In genomic region chr5:139510682-139511366, GRCm38 (mm10) we compare ENCODE assay signal across 12 mouse cellular contexts. TPM values are rescaled to one million over a fixed set of nuclear protein-coding genes. Genes with fewer than 3 reads are reported as not detected.
DNase-seq lines count a peak whose midpoint lies in the region; ATAC-seq and TF ChIP-seq lines count a peak whose summit lies in the region.
"Had no signal": no experiment of that assay in that cellular context is flagged by ENCODE, and none has a peak within 500 bp of the region (broad histone marks: within the 10 kb centered on the region; RNA-seq: fewer than 3 reads in every experiment).

No protein-coding gene starts in this region.

- DNase-seq in heart, postnatal 10 days = peak; percentile 30 to 43
- no peak for DNase-seq in heart, postnatal 36 days
- no peak for DNase-seq in MEL (ENCODE audit: low read depth, low spot score)
- no peak for DNase-seq in ovary, postnatal 10 days (ENCODE audit: low spot score)
- DNase-seq in gastrocnemius, postnatal 10 days = no peak
- DNase-seq in cerebellum, postnatal 36 days = no peak

- ATAC-seq in intestine, postnatal 0 days = no peak
- peak; percentile 61 for ATAC-seq in megakaryocyte-erythroid progenitor cell, adult 5-6 weeks (replicated peaks; ENCODE audit: low FRiP score, low TSS enrichment, poor library complexity, severe bottlenecking)

- H3K9me3 ChIP-seq in MEL (replicated peaks; ENCODE audit: insufficient read depth, low read length) = no peaks in the 10 kb centered on the region
- H3K9me3 ChIP-seq in intestine, postnatal 0 days (ENCODE audit: control insufficient read depth) = 0 out of 2 replicates have a peak, but pooled peaks cover 2% of the 10 kb centered on the region
- H3K9me3 ChIP-seq: stomach, embryonic 15.5 days had no signal

- H3K9ac ChIP-seq in MEL (ENCODE audit: control insufficient read depth, low read depth, low read length, poor library complexity, severe bottlenecking) = no peak overlapping the region
- H3K9ac ChIP-seq in intestine, postnatal 0 days (ENCODE audit: low read depth, low read length) = no peak overlapping the region
- H3K9ac ChIP-seq: stomach, embryonic 15.5 days had no signal

- intact Hi-C loops in heart, postnatal 10 days (cut with DNase I) = loop anchor here (1.0 kb wide), 1 partner anchor 157 kb away; no protein-coding TSS in a partner anchor
- intact Hi-C loops in heart, postnatal 36 days (cut with DNase I) = loop anchor here (2.0 kb wide), 1 partner anchor 158 kb away; no protein-coding TSS in a partner anchor

- WGBS in intestine, postnatal 0 days = 15% methylated on average over 17 of the region's 17 CpGs

- H3K79me2 ChIP-seq in MEL (ENCODE audit: control insufficient read depth, insufficient read depth, low read length, poor library complexity) = no peaks in the 10 kb centered on the region

- peak; percentile 5; the same call in 1 of the 2 replicates for TF ChIP-seq RAD21 in MEL (IDR thresholded peaks at IDR 0.05; ENCODE audit: low read depth, low read length)

- H3K27ac ChIP-seq in MEL (ENCODE audit: control insufficient read depth, low read depth, low read length) = no peak overlapping the region
- H3K27ac ChIP-seq in intestine, postnatal 0 days (ENCODE audit: low read depth, low read length) = no peak overlapping the region
- H3K27ac ChIP-seq: stomach, embryonic 15.5 days had no signal

- peaks cover 0 to 7% of the 10 kb centered on the region in 2 experiments; a peak in 1 of 4 replicates for H3K4me1 ChIP-seq in MEL (ENCODE audit: control insufficient read depth in 1 of 2, insufficient read depth in 2 of 2, low read length in 2 of 2)
- H3K4me1 ChIP-seq in intestine, postnatal 0 days (replicated peaks; ENCODE audit: control insufficient read depth, insufficient read depth, low read length) = no peaks in the 10 kb centered on the region
- H3K4me1 ChIP-seq: stomach, embryonic 15.5 days had no signal

- no peak; a peak in 1 of 6 replicates for TF ChIP-seq CTCF in MEL (IDR thresholded peaks at IDR 0.05 in 2 of 3, conservative IDR thresholded peaks at IDR 0.05 in 1 of 3; ENCODE audit: control insufficient read depth in 1 of 3, insufficient read depth in 1 of 3, low read depth in 2 of 3, low read length in 3 of 3, poor library complexity in 1 of 3, severe bottlenecking in 1 of 3)
- peak; percentile 42 for TF ChIP-seq CTCF in intestine, postnatal 0 days (IDR thresholded peaks at IDR 0.05; ENCODE audit: low read depth)

- no peak overlapping the region for H3K4me2 ChIP-seq in intestine, postnatal 0 days (replicated peaks; ENCODE audit: low read depth)
- H3K4me2 ChIP-seq: stomach, embryonic 15.5 days had no signal

- TF ChIP-seq POLR2A in MEL (IDR thresholded peaks at IDR 0.05; ENCODE audit: control insufficient read depth in 1 of 2, insufficient read depth in 1 of 2, low read depth in 1 of 2, low read length in 2 of 2, poor library complexity in 1 of 2) = no peak

- TF ChIP-seq EP300 in MEL (IDR thresholded peaks at IDR 0.05; ENCODE audit: low read depth in 1 of 2, low read length in 2 of 2) = no peak

- no peaks in the 10 kb centered on the region; a peak in 2 of 4 replicates for H3K27me3 ChIP-seq in MEL (ENCODE audit: control insufficient read depth in 1 of 2, insufficient read depth in 2 of 2, low read length in 2 of 2)
- peaks cover 14% of the 10 kb centered on the region; the same call in 1 of the 2 replicates for H3K27me3 ChIP-seq in intestine, postnatal 0 days (replicated peaks; ENCODE audit: control insufficient read depth, insufficient read depth, low read length)

- no peak overlapping the region for H3K4me3 ChIP-seq in MEL (ENCODE audit: control insufficient read depth in 1 of 2, insufficient read depth in 1 of 2, low read depth in 2 of 2, low read length in 2 of 2)
- H3K4me3 ChIP-seq in intestine, postnatal 0 days (ENCODE audit: low read depth, low read length) = no peak overlapping the region
- H3K4me3 ChIP-seq: megakaryocyte, embryonic 14.5 days; stomach, embryonic 15.5 days had no signal

- no peaks in the 10 kb centered on the region; a peak in 1 of 4 replicates for H3K36me3 ChIP-seq in MEL (ENCODE audit: control insufficient read depth in 1 of 2, insufficient read depth in 2 of 2, low read length in 2 of 2)
- no peaks in the 10 kb centered on the region for H3K36me3 ChIP-seq in intestine, postnatal 0 days (ENCODE audit: control insufficient read depth, insufficient read depth)
- H3K36me3 ChIP-seq: stomach, embryonic 15.5 days had no signal

TF ChIP-seq in MEL, 35 proteins besides CTCF, POLR2A, EP300 and RAD21:
- TF ChIP-seq ELF1 (IDR thresholded peaks at IDR 0.05; ENCODE audit: low read depth, low read length) (no peak), MYC (IDR thresholded peaks at IDR 0.05; ENCODE audit: low read depth, low read length) (no peak), ZC3H11A (IDR thresholded peaks at IDR 0.05; ENCODE audit: low read depth, low read length) (no peak), POLR2AphosphoS5 (IDR thresholded peaks at IDR 0.05; ENCODE audit: borderline replicate concordance, low read depth, low read length) (no peak), ZNF384 (IDR thresholded peaks at IDR 0.05; ENCODE audit: low read depth, low read length) (no peak), BHLHE40 (IDR thresholded peaks at IDR 0.05; ENCODE audit: borderline replicate concordance, low read depth, low read length) (no peak), MAZ (IDR thresholded peaks at IDR 0.05; ENCODE audit: low read depth, low read length) (no peak), MAFK (IDR thresholded peaks at IDR 0.05; ENCODE audit: borderline replicate concordance, low read depth, low read length) (no peak), ETS1 (IDR thresholded peaks at IDR 0.05; ENCODE audit: low read depth, low read length) (no peak), NELFE (IDR thresholded peaks at IDR 0.05; ENCODE audit: low read depth, low read length) (no peak), USF1 (IDR thresholded peaks at IDR 0.05; ENCODE audit: low read depth, low read length) (no peak), UBTF (IDR thresholded peaks at IDR 0.05; ENCODE audit: borderline replicate concordance, insufficient read depth, low read depth, low read length) (no peak)

RNA-seq across cellular contexts. Expression of gene Zfand2a, which starts 26.5 kb away (rescaled TPM):
- 10 to 100 TPM; 20.6 to 21.5 TPM for total RNA-seq in heart, postnatal 10 days (2021)
- total RNA-seq in heart, postnatal 36 days (2021) = 10 to 100 TPM; 14.0 to 17.9 TPM
- total RNA-seq in MEL (2012; rRNA removed) = 12.4 and 13.8 TPM in 2 replicates
- 10 to 100 TPM in 1 of 2 experiments, not detected in 1; 15.3 TPM for polyA plus RNA-seq in MEL (2012; ENCODE audit: insufficient read depth in 1 of 2, insufficient read length in 2 of 2, low read depth in 1 of 2, low replicate concordance in 2 of 2, missing spikeins in 1 of 2)
- polyA plus RNA-seq in intestine, postnatal 0 days (2015; fragmentation: Nextera tagmentation; extraction: Ambion mirVana) = 6.1 and 6.7 TPM in 2 replicates
- 10.9 and 19.5 TPM in 2 replicates for total RNA-seq in megakaryocyte-erythroid progenitor cell, adult 5-6 weeks (2014; fragmentation: Nextera tagmentation)
- 13.6 and 14.7 TPM in 2 replicates for total RNA-seq in megakaryocyte-erythroid progenitor cell, adult 5-6 weeks (2017)
- total RNA-seq in gastrocnemius, postnatal 10 days (2021) = 10 to 100 TPM; 10.0 to 11.7 TPM

RNA-seq across cellular contexts. Expression of gene Uncx, which starts 32.5 kb away (rescaled TPM):
- total RNA-seq in heart, postnatal 10 days (2021) = not detected
- total RNA-seq in heart, postnatal 36 days (2021) = not detected
- not detected in 2 replicates for total RNA-seq in MEL (2012; rRNA removed)
- not detected for polyA plus RNA-seq in MEL (2012; ENCODE audit: insufficient read depth in 1 of 2, insufficient read length in 2 of 2, low read depth in 1 of 2, low replicate concordance in 2 of 2, missing spikeins in 1 of 2)
- not detected in 2 replicates for polyA plus RNA-seq in intestine, postnatal 0 days (2015; fragmentation: Nextera tagmentation; extraction: Ambion mirVana)
- not detected in 2 replicates for total RNA-seq in megakaryocyte-erythroid progenitor cell, adult 5-6 weeks (2014; fragmentation: Nextera tagmentation)
- not detected in 2 replicates for total RNA-seq in megakaryocyte-erythroid progenitor cell, adult 5-6 weeks (2017)
- total RNA-seq in gastrocnemius, postnatal 10 days (2021) = not detected
- total RNA-seq: adrenal gland, postnatal 36 days; gastrocnemius, adult 18-20 months had no signal

RNA-seq across cellular contexts. Expression of gene 3110082I17Rik, which starts 50.5 kb away (rescaled TPM):
- 1 to 10 TPM; 9.9 to 10.0 TPM for total RNA-seq in heart, postnatal 10 days (2021)
- 1 to 10 TPM; 4.7 to 5.5 TPM for total RNA-seq in heart, postnatal 36 days (2021)
- total RNA-seq in MEL (2012; rRNA removed) = 43.2 and 58.1 TPM in 2 replicates
- polyA plus RNA-seq in MEL (2012; ENCODE audit: insufficient read depth in 1 of 2, insufficient read length in 2 of 2, low read depth in 1 of 2, low replicate concordance in 2 of 2, missing spikeins in 1 of 2) = 10 to 100 TPM in 1 of 2 experiments, not detected in 1; 79.5 TPM
- polyA plus RNA-seq in intestine, postnatal 0 days (2015; fragmentation: Nextera tagmentation; extraction: Ambion mirVana) = 8.3 and 8.5 TPM in 2 replicates
- total RNA-seq in megakaryocyte-erythroid progenitor cell, adult 5-6 weeks (2014; fragmentation: Nextera tagmentation) = 28.0 and 31.0 TPM in 2 replicates
- 40.1 and 74.7 TPM in 2 replicates for total RNA-seq in megakaryocyte-erythroid progenitor cell, adult 5-6 weeks (2017)
- 10 to 100 TPM; 11.8 to 12.2 TPM for total RNA-seq in gastrocnemius, postnatal 10 days (2021)

Comparison
In these comparisons a context has a peak if more than half of its experiments do, and no peak if none do; other contexts are left out.
1. DNase-seq: peak in heart, postnatal 10 days (2 of 2); none in heart, postnatal 36 days (0 of 2), MEL (single experiment), ovary, postnatal 10 days (single experiment), gastrocnemius, postnatal 10 days (single experiment) and cerebellum, postnatal 36 days (0 of 2).